Mouse (Mus musculus) liver, postnatal 0 days (tissue): Measurements from ENCODE around the gene Vcl. TPM values are rescaled to one million over a fixed set of nuclear protein-coding genes. Genes with fewer than 3 reads are reported as not detected.

Experiments used
- ATAC-seq: fragments of 200-750 bp; cut with Nextera tagmentation; 2 replicates; pipeline ENCODE4 v1.8.0; 2017; ENCODE audit warnings: mild to moderate bottlenecking, moderate library complexity
- DNase-seq: peaks from one replicate; pipeline ENCODE4 v3.0.0-alpha.2; 2016
- H3K27ac ChIP-seq: fragments of 300-500 bp; sonication (generic); 2 replicates; pipeline ENCODE4 v1.5.1; 2014; ENCODE audit warnings: antibody characterized with exemption, moderate library complexity, mild to moderate bottlenecking, low read depth
- H3K27me3 ChIP-seq: fragments of 300-500 bp; sonication (generic); 2 replicates; pipeline ENCODE4 v1.6.1; 2014; ENCODE audit warnings: low read length, control low read depth, mixed read lengths; ENCODE audit not compliant: insufficient read depth
- H3K36me3 ChIP-seq: fragments of 300-500 bp; sonication (generic); replicated peaks from 2 replicates; pipeline ENCODE4 v1.6.1; 2014; ENCODE audit warnings: mild to moderate bottlenecking, control low read depth, low read length, moderate library complexity, mixed read lengths; ENCODE audit not compliant: insufficient read depth
- H3K4me1 ChIP-seq: fragments of 300-500 bp; sonication (generic); 2 replicates; pipeline ENCODE4 v1.6.1; 2014; ENCODE audit warnings: antibody characterized with exemption, mild to moderate bottlenecking, control low read depth; ENCODE audit not compliant: insufficient read depth
- H3K4me2 ChIP-seq: fragments of 300-500 bp; sonication (generic); 2 replicates; pipeline ENCODE4 v1.6.1; 2014; ENCODE audit warnings: low read depth, mild to moderate bottlenecking, low read length, moderate library complexity, mixed read lengths
- H3K4me3 ChIP-seq: fragments of 300-500 bp; sonication (generic); 2 replicates; pipeline ENCODE4 v1.5.1; 2014; ENCODE audit warnings: low read depth, low read length
- H3K9ac ChIP-seq: fragments of 300-500 bp; sonication (generic); replicated peaks from 2 replicates; pipeline ENCODE4 v1.6.1; 2014; ENCODE audit warnings: mild to moderate bottlenecking, moderate library complexity
- H3K9me3 ChIP-seq: fragments of 300-500 bp; sonication (generic); 2 replicates; pipeline ENCODE4 v1.6.1; 2016; ENCODE audit warnings: mild to moderate bottlenecking, control low read depth, low read length, mixed read lengths
- CTCF ChIP-seq: sonication (generic); IDR thresholded peaks from 2 replicates; pipeline ENCODE4 v1.5.1; 2016; ENCODE audit warnings: antibody characterized with exemption, low read depth
- EP300 ChIP-seq: IDR thresholded peaks from 2 replicates; pipeline ENCODE4 v1.6.1; 2016; ENCODE audit warnings: antibody characterized with exemption, low read depth, mild to moderate bottlenecking
- WGBS: fragments of 180-500 bp; shearing (Covaris S2); extraction: QIAGEN DNeasy Blood & Tissue Kit; methylation state at CpG from one replicate; pipeline ENCODE4 v1.1.7; 2014; ENCODE audit not compliant: insufficient replicate concordance; 5-methylcytosine and 5-hydroxymethylcytosine counted together
- polyA plus RNA-seq: library from polyadenylated mRNA; unstranded; fragments of >200 nt; fragmentation: Nextera tagmentation; extraction: Ambion mirVana; gene quantifications from 2 replicates; pipeline ENCODE4 v1.2.1, GENCODE M21; 2015

The Vcl gene
- polyA plus RNA-seq, 1 experiment from 2014 or later: 11.6 TPM

DNA sequence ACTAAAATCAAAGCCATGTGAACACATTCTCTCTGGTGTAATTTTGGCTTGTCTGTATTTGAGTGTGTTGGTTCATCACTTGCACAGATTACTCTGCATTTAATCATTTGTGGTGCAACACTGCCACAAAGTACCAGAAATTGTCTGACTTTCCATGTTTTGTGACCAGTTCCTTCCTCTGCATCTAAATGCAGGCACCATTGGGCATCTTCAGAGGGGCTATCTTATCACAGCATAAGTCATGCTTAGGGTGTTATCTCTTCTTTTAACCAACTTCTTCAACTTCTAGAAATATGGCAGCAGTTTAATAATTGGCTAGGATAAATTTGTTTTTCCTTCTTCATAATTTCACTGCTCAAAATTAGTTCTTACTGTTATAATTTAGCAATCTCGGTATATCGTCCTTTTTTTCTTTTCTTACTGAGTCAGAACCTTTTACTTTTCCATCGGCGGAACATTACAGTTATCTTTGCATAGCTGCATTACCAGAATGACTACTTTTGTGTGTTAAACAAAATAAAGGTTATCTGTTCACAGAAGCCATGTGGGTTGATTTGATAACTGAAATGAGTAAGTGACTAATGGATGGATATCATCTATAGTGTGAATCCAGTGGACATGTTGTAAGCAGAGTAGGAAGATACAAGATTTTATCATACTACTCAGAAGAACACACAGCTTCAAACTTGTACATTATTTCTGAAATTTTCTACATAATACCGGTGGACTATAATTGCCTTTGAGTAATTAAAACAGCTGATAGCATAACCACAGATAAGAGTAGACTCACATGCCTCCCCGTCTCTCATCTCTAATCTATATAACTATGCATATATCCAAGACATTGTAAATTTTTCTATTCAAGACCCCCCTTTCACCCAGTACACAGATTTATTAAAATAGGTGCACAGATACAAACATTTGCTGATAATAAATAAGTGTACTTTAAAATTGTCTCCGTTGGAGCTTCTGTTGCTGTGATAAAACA lies 12.3 kb upstream of the Vcl start:
- H3K27ac ChIP-seq: no peak overlapping the region
- H3K36me3 ChIP-seq: no peaks in the 10 kb centered on the region
- no peak overlapping the region for H3K9ac ChIP-seq
- H3K4me1 ChIP-seq: peaks cover 3% of the 10 kb centered on the region; the same call in 1 of the 2 replicates
- H3K4me3 ChIP-seq: no peak overlapping the region
- 51% methylated on average over 7 of the region's 7 CpGs for WGBS
- no peaks in the 10 kb centered on the region for H3K27me3 ChIP-seq
- H3K4me2 ChIP-seq: no peak overlapping the region
- ATAC-seq: no peak
- TF ChIP-seq EP300 (peak; percentile 73; the same call in 1 of the 2 replicates), CTCF (no peak)
- no peaks in the 10 kb centered on the region for H3K9me3 ChIP-seq
- no peak for DNase-seq

DNA sequence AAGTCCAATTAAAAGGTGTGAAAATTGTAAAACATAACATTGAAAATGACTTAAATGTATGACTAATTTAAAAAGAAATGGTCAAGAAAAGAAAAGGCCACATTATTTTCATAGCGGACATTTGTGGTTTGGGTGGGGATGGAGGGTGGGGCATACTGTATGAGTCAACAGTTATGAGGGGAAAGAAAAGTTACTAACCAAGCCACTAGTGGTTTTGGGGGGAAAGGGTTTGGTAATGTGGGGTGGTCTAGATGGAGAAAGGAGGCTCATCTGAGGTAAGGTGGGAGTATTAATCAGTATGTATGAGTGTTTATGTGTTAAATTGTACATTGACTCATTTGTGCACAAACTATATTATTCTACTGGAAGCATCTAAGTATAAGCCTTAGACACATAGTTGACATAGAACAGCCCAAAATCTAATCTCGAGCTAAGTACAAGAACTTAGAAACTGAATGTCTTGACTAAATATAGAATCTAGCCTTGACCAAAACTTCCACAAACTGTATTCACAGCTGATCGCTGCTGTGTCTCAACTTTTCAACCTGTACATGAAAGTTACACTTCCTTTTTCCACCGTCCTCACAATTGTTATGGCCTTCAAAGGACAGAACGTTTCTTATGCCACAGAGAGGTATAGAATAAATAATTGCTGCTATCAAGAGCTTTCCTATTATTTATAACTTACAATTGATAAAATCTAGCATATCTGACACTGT lies 5.0 kb upstream of the Vcl start:
- WGBS: 27% methylated on average over 5 of the region's 5 CpGs

DNA sequence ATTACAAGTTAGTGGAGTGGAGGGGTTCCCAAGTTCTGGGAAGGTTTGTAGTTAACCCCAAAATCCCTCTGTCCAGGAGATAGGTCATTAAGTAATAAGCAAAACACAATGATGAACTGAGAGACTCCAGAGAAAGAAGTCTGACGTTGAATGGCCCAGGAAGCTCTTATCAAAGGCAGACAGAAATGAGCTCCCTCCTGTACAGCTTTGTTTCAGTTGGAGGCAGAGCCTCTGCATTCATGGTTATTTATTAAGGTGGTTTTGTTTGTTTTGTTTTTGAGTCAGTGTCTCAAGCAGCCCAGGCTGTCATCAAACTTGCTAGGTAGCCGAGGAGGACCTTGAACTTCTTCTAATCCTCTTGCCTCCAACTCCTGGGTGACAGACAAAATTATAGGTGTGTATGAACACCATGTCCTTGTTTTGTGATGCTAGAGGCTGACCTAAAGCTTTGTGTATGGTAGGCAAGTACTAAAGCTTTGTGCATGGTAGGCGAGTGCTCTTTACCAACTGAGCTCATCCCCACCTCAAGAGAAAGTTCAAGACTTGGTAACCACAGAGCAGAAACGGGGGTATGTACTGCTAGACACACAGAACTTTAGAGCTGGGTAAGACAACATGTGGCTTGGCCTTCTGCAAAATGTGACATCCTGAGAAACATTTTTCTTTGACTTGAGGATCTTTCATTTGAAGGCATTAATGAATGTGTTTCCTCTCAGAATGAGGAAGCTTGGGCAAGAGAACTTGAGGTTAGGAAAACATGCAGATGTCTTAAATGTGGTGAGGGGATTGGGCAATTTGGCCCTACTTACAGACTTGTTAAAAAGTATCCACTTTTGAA lies 1.5 kb upstream of the Vcl start:
- no peak overlapping the region for H3K9ac ChIP-seq
- H3K9me3 ChIP-seq: no peaks in the 10 kb centered on the region
- DNase-seq (no peak), ATAC-seq (no peak)
- peak overlapping the region; percentile 86 for H3K4me2 ChIP-seq
- WGBS: 44% methylated on average over 4 of the region's 4 CpGs
- H3K4me3 ChIP-seq: no peak overlapping the region
- TF ChIP-seq EP300 (peak; percentile 66), CTCF (no peak)
- H3K4me1 ChIP-seq: peaks cover 35% of the 10 kb centered on the region
- no peaks in the 10 kb centered on the region for H3K36me3 ChIP-seq
- H3K27me3 ChIP-seq: no peaks in the 10 kb centered on the region
- peak overlapping the region; percentile 87 for H3K27ac ChIP-seq

More for the DNA sequence above, 5.0 kb upstream of the Vcl start:
- Histone ChIP-seq H3K4me3 (no peak overlapping the region), H3K27ac (peak overlapping the region; percentile 24; the same call in 1 of the 2 replicates), H3K36me3 (no peaks in the 10 kb centered on the region), H3K9ac (no peak overlapping the region), H3K27me3 (no peaks in the 10 kb centered on the region), H3K4me2 (no peak overlapping the region), H3K9me3 (no peaks in the 10 kb centered on the region), H3K4me1 (peaks cover 19% of the 10 kb centered on the region)
- no peak for TF ChIP-seq EP300
- TF ChIP-seq CTCF: no peak
- ATAC-seq (no peak), DNase-seq (no peak)

DNA sequence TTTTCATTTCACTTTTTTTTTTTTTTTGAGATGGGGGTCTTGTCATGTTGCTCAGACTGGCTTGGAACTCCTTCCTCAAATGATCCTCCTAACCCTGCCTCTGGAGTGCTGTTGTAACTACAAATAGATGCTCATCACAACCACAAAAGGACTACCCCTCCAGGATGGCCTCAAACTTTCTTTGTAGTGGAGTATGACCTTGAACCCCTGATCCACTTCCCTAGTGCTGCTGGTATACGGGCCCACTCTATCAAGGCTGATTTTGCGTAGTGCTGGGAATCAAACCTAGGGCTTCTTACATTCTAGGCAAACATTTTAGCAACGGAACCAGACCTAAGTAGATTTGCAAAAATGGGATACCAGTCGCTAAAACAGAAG lies 901 bp upstream of the Vcl start:
- Histone ChIP-seq H3K4me1 (peaks cover 35% of the 10 kb centered on the region), H3K36me3 (no peaks in the 10 kb centered on the region), H3K9me3 (no peaks in the 10 kb centered on the region), H3K4me3 (peak overlapping the region; percentile 83), H3K4me2 (peak overlapping the region; percentile 86), H3K27me3 (no peaks in the 10 kb centered on the region), H3K9ac (peak overlapping the region; percentile 86), H3K27ac (peak overlapping the region; percentile 87)
- no peak for DNase-seq
- no peak for TF ChIP-seq EP300
- no peak for TF ChIP-seq CTCF
- 9% methylated on average over 4 of the region's 4 CpGs for WGBS
- no peak for ATAC-seq

DNA sequence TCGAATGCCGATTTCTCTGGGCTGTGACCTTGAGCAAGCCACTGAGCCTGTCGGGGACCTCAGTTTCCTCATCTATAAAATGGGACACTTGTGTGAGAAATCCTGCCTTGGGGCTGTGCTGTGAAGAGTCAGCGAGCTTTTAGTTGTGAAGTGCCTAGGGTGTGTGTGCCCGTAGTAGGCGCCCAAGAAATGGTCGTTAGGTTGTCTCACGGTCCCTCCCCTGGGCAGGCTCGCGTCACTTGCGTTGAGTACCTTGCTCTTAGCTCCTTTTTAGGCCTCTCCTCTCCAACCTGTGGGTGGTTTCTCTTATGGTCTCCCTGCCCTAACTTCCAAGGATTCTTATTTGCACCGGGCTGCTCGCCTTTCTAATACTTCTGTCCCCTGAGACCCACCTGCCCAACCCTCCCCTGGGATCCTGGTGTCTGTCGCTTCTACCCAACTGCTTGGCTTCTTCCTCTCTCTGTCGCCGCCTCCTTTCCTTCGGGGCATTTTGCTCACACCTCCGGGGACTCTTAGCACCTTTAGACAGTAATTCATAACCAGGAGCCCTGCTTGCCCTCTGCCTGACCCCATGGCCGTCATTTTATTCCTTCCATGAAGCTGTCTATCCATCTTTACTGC lies 726 bp downstream of the Vcl start:
- WGBS: under 1% methylated on average over 19 of the region's 19 CpGs

More for the DNA sequence above, 726 bp downstream of the Vcl start:
- peak overlapping the region; percentile 87 for H3K27ac ChIP-seq
- H3K4me2 ChIP-seq: peak overlapping the region; percentile 86
- peak overlapping the region; percentile 83 for H3K4me3 ChIP-seq
- no peaks in the 10 kb centered on the region for H3K36me3 ChIP-seq
- DNase-seq (peak; percentile 55), ATAC-seq (no peak; the same call in 1 of the 2 replicates)
- peaks cover 30% of the 10 kb centered on the region for H3K4me1 ChIP-seq
- no peak for TF ChIP-seq CTCF
- TF ChIP-seq EP300: no peak
- peak overlapping the region; percentile 86 for H3K9ac ChIP-seq
- no peaks in the 10 kb centered on the region for H3K9me3 ChIP-seq
- H3K27me3 ChIP-seq: no peaks in the 10 kb centered on the region
